Mouse (Mus musculus) c-Kit-positive CD71-positive TER-119-positive erythroid progenitor cells, embryonic 14.5 days (primary cell): ENCODE results near the gene Simc1.
A peak's percentile ranks its signal among the peaks of the same experiment; 100 is the strongest.

Source experiments
- DNase-seq: peaks from one replicate; pipeline ENCODE4 v3.0.0-alpha.2; 2013; ENCODE audit warnings: low spot score

Gene Simc1

DNA sequence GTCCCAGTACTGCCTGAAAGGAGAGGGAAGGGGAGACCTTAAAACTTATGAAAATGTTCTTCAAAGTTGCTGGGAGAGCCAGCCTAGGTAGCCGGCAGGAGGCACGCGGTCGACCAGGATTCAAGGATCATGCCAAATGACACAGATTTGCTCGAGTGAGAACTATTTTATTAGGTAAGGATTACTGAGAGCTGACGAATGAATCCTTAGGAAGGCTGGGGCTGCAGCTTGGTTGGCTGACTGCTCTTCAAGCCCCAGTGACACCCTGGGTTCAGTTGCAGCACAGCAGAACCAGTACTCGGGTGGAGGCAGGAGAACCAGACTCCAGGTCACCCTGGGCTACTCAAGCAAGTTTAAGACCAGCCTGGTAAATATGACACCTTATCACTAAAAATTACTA is 44.5 kb downstream of the Simc1 start:
- DNase-seq: no peak

DNA sequence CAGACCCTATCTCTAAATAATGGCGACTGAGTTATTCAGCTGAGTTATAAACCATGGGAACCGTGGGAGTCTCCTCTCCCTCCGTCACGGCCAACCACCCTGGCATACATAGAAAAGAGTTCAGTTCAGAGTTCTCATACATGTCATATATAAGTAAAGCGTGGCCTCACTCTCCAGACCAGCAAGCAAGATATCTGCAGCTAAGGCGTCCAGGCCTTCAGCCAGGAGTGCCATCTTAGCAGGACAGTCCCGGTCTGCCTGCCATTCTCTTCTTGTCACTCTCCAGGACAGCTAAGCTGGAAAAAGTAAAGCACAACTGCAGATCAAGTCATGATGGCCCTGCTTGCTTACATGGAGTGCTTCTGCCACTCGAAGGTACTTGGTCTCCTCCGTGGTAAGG is 52.6 kb downstream of the Simc1 start:
- DNase-seq: no peak

DNA sequence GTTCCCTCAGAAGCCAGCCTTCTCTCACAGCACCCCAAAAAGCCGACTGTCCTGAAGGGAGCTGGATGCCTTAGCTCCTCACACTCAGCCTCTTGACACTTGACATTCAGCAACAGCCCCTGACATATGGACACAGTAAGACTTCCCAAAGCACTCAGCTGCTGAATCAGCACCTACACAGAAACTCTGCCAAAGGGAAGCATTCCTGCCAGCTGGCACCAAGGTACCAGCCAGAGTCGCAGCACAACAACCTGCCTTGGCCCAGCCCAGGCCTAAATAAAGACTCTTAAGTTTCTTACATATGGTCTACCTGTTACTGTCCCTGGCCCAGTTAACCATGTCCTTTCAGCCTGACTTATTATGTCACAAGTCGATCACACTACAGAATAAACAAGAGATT is 53.2 kb downstream of the Simc1 start:
- DNase-seq: no peak

DNA sequence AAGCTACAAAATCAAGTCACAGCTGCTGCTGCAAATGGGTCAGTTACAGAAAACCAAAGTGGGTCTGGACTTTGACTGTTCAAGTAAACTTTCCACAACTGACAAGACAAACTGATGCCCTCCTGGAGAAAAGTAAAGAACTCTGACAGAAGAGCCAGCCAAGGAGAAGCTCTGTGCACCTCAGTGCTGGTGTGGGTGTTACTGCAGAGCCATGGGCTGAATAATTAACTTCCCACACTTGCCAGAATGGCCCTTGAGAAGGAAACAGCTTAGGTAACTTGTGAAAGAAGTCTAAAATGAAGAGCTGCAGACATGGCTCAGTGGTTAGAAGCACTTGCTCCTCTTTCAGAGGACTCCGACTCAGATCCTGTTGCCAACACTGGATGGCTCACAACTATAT is 54.1 kb downstream of the Simc1 start:
- no peak for DNase-seq

DNA sequence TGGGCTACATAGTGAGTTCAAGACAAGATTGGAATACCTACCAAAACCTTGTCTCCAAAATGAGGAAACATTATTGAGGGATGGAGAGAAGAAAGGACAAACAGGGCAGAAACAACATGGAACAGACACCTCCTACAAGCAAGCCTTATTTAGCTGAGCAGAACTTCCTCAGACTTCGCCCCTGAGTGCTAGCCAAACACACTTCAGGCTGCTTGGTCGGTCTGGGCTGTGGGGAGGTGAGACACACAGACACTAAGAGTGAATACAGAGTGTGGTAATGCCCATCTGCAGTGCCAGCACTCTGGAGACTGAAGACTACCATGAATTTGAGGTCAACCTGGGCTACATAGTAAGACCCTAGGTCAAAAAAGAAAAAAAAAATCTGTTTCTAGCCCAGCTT is 56.1 kb downstream of the Simc1 start:
- no peak for DNase-seq

DNA sequence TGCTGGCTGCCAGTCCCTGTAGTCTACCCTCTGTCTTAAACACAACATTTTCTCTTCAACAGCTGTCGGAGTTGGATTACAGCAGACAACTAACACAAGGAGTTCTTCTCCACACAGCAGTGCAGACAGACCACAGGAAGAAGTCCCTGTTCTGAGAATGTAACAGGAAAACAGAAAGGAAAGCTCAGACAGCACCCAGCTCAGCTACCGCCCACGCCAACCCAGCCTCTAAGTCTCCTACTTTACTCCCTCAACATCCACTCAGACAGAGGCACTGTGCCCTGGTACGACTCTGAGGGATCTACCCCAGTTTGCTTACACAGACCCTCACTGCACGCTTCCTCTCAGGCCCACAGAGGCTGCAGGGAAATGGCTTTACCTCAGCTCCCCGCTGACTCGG is 57.0 kb downstream of the Simc1 start:
- no peak for DNase-seq

DNA sequence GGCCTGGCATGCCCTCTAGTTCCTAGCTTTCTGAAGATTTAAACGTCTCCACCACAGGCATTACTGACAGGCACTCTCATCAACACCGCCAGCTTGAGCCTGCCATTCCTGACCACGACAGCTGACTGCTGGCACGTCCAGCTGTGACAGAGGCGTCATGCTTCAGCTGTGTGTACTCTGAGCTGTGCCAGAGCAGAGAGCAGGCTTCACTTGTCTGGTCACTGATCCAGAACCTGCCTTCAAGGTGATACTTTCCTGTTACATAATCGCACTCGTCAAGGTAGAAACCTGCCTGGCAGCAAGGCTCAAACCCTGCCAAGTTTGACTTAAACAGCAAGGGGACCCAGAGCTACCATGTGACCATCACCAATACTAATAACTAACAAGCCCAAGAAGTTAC is 59.0 kb downstream of the Simc1 start:
- DNase-seq: no peak

DNA sequence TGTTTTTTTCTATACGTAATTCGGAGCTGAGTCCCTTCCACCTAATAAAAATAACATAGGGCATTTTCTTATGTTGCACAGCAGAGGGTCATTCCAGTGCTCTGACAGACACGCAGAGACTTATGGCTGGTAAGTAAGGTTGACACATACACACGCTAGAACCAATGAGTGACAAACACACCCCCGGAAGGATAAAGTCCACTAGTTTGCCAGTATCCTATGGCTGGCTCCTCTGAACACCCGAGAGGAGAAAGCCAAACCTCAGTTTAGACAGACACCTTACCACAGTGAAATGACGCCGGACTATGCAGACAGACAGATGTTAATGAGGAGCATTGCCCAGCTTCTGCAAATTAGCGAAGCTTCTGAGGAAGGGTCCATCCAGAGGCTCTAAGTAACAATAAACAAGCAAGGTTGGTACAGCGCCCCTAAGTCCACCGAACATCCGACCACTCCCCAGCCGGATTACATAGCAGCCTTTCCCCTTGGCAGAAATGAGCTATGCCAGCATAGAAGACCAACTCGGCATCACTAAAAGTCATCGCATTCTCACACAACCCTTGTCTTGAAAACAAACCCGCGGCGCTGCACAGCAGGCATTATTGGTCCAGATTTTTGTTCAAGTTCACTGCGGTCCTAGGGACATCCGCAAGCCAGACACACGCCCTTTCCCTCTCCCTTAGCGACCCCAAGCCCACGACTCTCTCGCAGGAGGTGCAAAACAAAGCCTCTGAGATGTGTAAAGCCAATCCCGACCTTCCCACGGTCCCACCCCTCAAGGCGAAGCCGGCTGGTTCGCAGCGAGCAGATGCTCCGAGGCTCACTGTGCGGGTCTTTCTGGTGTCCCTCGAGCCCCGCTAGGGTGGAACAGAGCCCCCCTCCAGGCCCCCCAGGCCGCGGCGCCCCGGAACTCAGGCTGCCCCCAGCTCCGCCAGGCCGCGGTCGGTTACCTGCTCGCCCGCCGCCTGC is 60.9 kb downstream of the Simc1 start:
- no peak for DNase-seq

DNA sequence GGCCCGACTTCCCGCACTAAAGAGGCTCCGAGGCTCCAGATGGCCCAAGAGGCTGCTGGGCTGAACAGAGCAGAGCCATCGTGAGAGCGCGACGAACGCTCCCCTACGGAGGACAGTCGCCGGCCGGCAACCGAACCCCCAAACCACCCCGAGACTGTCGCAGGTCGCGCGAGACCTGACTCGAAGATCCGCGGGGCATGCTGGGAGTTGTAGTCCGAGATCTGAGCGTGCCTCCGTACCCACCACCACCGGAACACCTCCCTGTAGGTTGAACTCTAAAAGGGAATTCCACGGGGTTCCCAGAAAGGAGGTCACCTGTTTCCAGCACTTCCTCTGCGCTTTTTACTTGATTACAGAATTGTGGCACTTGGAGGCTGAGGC is 61.6 kb downstream of the Simc1 start, which contains the start of gene 4833439L19Rik:
Gene 4833439L19Rik (minus strand): TSS at position 235 of the 381 bp plus-strand sequence.
- DNase-seq: peak; percentile 85

DNA sequence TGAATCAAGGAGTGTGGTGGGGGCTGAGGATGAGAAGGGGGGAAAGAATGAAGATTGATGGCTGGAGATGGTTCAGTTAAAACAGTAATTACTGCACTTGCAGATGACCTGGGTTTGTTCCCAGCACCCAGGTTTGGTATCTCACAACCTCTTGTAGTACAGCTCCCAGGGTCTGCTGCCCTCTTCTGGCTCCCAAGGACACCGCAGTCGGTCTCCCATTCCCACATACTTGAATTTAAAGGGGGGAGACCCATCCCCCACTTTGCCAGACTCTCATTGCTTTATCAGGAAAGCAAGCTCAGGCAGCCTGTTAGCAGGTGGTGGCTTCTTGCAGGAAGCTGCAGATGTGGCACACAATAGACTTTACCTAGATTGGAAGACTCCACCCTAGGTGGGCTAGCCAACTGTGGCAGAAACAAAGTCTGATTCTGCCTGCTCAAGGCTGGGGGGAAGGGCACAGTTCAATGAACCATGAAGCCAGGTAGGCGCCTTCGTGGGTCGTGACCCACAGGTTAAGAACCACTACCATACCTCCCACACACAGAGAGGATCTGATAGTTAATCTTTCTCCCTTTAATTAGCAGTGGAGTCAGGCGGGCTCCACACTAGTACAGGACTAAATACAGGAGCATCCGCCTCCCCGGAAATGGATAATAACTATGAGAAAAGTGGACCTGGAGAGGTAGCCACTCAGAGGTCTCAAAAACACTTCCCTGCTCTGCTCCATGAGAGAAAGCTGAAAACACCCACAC is 62.2 kb downstream of the Simc1 start:
- DNase-seq: no peak

DNA sequence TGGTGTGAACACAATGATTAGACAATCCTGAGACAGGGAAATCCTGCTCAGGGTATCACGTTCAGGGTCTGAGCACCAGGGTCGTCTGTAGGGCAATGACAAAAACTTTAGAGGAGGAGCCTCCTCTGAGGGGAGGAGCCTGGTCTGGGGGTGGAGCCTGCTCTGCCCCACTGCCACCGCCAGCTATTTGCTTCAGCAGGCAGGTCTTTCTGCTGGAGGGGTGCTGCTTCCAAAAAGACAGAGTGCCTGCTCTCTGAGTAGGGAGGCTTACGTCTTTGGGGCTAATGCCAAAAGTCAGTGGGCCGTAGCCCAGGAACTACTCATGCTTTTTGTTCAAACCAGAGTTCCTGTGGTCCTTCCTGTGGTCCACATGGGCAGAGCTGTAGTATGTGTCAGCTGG is 64.8 kb downstream of the Simc1 start:
- no peak for DNase-seq

DNA sequence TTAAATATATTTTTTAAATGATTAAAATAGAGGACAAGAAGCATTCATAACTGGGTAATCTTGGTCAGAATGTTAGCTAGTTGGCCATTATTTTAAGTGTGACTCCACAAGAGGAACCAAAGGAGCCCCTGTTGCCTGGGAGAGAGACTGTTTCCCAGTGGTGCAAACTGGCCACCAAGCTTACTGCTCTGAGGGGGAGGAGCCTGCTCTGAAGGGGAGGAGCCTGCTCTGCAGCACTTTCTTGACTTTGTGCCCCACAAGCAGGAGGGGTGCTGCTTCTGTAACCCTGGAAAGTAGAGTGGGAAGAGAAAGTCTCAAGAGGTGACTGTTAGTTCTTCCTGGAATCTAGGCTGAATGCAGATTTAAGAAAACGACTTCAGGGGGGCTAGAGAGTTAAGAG is 65.7 kb downstream of the Simc1 start:
- DNase-seq: no peak

DNA sequence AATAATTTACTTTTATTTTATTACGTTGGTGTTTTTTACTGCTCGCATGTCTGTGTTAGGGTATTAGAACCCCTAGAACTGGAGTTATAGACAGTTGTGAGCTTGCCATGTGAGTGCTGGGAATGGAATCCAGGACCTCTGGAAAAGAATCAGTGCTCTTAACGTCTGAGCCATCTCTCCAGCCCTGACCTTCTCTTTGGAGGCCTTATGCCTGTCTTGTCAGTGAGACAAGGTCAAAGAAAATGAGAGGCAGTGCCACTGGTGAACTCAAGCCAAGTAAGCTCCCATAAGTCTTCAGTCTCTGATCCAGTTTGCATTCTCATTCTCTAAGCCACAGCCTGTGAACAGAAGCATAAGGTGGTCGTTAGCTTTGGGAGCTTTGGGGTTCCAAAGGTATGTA is 67.2 kb downstream of the Simc1 start:
- no peak for DNase-seq

DNA sequence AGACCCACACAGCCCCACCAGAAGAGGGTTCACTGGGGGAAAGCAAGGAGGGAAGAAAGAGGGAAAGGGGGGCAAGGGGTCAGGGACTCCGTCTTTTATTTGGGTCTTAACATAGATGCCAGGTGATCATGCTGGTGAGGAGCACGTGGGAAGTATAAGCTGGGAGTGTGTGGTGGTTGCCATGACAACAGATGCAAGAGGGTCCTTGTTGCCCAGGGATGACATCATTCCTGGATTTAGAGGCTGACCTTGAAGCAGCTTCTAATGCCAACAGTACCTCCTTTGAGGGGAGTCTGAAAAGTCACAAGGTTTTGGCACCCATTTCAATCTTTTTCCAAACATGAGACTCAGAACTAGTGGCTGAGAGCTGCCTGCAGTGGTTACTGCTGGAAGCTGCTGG is 68.1 kb downstream of the Simc1 start:
- DNase-seq: no peak

DNA sequence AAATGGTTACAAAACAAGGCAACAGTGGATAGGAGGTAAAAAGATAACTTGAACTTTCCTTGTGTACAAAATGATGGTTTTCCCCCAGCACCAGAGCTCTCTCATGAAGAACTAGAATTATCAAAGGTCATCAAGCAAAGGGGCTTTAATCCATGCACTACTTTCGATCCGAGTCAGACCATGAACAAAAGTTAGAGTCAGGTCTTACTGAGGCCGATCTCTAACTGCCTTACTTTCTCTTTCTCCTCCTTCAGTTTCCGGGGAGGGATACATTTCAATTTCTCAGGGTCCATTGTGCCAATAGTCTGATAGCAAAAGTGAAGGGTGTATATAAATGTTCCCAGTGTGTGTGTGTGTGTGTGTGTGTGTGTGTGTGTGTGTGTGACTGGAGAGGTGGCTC is 69.0 kb downstream of the Simc1 start:
- no peak for DNase-seq

DNA sequence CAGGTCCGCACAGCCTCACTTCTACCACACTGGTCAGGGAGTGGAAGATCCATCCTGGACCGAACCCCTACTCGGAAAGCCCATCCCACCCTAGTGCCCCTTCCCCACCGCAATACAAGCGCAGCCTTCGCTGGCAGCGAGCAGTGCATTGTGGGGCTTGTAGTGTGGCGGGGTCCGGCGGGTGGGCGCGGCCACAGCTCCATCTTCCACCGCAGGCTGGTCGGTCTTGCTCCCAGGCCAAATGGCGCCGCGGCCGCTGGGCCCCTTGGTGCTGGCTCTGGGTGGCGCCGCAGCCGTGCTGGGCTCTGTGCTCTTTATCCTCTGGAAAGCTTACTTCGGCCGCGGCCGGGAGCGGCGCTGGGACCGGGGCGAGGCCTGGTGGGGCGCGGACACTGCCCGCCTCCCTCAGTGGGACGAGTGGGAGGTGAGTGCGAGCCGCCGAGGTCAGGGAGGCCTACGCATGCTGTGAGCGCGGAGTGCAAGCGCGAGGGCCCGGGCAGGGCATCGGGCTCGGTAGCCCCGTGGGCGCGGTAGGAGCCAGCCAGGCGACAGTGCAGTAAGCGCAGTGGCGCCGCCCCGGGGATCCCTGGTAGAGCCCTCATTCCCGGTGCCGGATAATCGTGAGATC is 71.4 kb downstream of the Simc1 start, which contains the start of gene Arl10:
Gene Arl10 (plus strand): TSS at position 162 of the 628 bp plus-strand sequence.
- DNase-seq: no peak

DNA sequence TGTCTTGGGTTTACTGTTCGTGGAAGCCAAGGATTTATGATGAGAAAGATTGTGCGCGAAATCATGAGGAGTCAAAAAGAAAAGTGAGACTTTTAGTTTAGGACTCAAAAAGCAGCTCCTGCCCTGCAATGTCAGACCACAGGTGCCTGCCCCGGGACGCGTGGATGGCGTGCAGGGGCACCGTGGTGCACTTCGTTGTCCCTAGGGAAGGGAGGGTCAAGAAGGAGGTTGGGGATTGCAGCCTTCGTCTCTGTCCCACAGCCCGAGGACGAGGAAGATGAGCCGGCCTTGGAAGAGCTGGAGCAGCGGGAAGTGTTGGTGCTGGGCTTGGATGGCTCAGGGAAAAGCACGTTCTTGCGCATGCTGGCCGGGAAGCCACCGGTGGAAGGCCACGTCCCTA is 71.9 kb downstream of the Simc1 start:
- DNase-seq: no peak

DNA sequence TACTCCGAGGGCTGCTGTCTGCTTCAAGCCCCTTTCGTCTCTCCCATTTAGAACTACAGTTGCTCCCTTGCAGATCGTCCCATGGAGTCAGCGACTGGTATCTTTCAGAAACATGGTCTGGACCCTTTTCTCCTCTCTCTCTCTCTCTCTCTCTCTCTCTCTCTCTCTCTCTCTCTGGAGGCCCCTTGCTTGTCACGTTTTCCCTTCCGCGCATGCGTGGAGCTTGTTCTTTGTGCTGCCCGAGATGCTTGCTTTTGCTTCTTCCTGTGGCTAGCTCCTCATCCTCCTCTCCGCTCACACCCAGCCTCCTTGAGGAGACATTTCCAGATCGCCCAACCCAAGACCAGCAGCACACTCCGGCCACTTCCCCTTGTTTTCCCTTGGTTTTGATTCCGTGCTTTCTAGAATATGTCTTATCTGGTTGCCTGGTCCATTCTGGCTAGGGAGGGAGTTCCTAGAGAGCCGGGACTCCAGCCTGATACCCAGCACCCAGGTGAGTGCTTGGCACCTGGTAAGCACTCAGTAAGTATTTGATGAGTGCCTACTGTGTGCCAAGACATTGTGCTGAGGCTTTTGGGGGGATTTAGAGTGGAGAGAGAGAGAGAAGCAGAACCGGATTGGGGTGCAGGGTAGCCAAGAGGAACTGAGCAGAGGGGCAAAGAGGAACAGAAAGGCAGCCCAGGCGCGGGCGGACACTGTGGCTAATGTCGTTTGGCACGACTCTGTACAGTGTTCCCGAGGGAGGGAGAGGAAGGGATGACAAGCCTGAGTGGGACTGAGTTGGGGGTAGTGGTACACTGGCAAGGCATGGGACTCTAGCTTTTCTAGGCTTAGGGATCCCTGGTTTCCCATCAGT is 74.3 kb downstream of the Simc1 start:
- DNase-seq: no peak

DNA sequence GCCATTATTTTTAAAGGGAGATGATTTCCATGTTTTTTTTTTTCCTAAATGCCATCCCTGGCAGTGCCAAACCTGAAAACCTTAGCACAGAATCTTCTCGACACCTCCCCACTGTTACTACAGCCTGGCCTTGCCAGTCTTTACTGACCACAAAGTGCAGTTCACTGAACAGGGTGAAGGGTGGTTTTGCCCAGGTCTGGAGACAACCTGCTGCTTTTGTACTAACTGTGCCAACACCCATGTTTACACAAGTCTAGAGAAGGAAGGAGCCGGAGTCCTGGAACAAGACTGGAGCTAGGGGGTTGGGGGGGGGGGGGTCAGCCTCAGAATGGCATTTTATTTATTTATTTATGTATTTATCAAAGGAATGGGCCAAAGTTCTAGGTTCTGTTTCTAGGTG is 77.8 kb downstream of the Simc1 start:
- DNase-seq: no peak

DNA sequence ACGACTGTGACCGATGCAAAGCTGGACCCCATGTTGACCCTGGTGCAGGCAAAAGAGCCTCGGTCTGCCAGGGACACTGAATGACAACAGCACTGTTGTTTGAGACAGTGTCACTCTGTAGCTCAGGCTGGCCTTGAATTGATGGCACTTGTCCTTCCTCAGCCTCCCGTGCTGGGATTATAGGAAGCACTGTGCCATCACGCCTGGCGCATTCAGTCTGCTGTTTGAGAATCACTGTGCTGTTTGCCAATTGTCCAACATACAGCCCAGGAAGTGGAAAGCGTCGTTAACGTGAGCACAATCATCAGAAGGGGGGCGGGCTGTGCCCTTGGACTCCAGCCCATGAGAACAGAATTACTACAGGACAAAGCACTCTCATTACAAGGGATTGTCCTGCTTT is 78.5 kb downstream of the Simc1 start:
- no peak for DNase-seq

DNA sequence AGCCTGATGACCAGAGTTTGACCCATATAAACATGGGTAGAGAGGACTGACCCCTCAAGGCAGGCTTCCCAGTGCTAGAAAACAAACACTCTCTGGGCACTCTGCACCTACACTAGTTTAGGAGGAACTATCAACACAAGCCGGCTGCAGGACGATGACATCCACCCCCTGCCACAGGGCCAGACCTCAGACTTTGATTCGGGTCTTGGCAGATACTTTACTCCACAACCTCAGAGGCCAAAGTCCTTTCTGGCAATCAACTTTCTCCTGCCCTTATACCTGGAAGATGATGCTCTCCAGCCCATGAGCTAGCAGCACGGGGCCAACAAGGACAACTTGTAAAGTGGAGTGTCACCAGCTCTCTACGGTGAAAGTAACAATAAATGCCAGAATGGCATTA is 79.3 kb downstream of the Simc1 start:
- no peak for DNase-seq

DNA sequence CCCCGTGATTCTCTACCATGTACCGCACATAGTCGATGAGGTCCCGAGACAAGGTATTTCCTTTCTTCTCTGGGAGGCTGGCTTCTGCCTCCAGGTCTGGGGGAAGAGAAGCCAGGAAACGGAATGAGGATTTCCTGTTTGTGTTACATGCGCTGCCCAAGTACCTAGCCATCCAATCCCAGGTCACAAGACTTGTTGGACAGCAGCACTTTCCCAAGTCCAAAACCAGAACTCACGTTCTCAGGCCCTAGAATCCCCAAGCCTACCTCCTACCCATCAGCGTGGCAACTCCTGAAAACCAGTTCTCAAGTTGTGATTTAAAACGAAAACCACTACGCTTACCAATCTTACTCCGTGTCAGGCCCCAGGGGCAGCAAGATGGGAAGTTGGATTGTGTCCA is 82.3 kb downstream of the Simc1 start:
- no peak for DNase-seq
